Mouse (Mus musculus) neural tube, embryonic 12.5 days (tissue): ENCODE results near the gene Zfp74. TPM values are rescaled to one million over a fixed set of nuclear protein-coding genes. Genes with fewer than 3 reads are reported as not detected.

Experiments
- ATAC-seq: fragments of 200-750 bp; cut with Nextera tagmentation; 2 replicates; pipeline ENCODE4 v1.8.0; 2017; ENCODE audit warnings: low read depth, mild to moderate bottlenecking, moderate TSS enrichment, moderate library complexity; ENCODE audit not compliant: low FRiP score
- H3K27ac ChIP-seq: fragments of 300-500 bp; sonication (generic); 2 replicates; pipeline ENCODE4 v1.5.1; 2016
- H3K27me3 ChIP-seq: fragments of 300-500 bp; sonication (generic); replicated peaks from 2 replicates; pipeline ENCODE4 v1.6.1; 2016; ENCODE audit warnings: mild to moderate bottlenecking
- H3K36me3 ChIP-seq: fragments of 300-500 bp; sonication (generic); 2 replicates; pipeline ENCODE4 v1.6.1; 2016; ENCODE audit warnings: mild to moderate bottlenecking
- H3K4me1 ChIP-seq: fragments of 300-500 bp; sonication (generic); 2 replicates; pipeline ENCODE4 v1.6.1; 2016
- H3K4me2 ChIP-seq: fragments of 300-500 bp; sonication (generic); replicated peaks from 2 replicates; pipeline ENCODE4 v1.6.1; 2016; ENCODE audit warnings: mild to moderate bottlenecking
- H3K4me3 ChIP-seq: fragments of 300-500 bp; sonication (generic); 2 replicates; pipeline ENCODE4 v1.5.1; 2016
- H3K9ac ChIP-seq: fragments of 300-500 bp; sonication (generic); 2 replicates; pipeline ENCODE4 v1.6.1; 2016; ENCODE audit warnings: mild to moderate bottlenecking
- H3K9me3 ChIP-seq: fragments of 300-500 bp; sonication (generic); 2 replicates; pipeline ENCODE4 v1.6.1; 2016; ENCODE audit warnings: mild to moderate bottlenecking
- WGBS: fragments of 180-500 bp; shearing (Covaris S2); methylation state at CpG from one replicate; pipeline ENCODE4 v1.1.7; 2016; 5-methylcytosine and 5-hydroxymethylcytosine counted together
- polyA plus RNA-seq: library from polyadenylated mRNA; unstranded; fragments of >200 nt; fragmentation: Nextera tagmentation; extraction: Ambion mirVana; gene quantifications from 2 replicates; pipeline ENCODE4 v1.2.1, GENCODE M21; 2016

The Zfp74 gene
- polyA plus RNA-seq = 13.3 and 13.5 TPM in 2 replicates

- Histone ChIP-seq H3K4me1 (no peaks in the 10 kb centered on the region), H3K4me3 (peak within 1 kb of the TSS; percentile 68), H3K36me3 (peaks cover 12% of the 10 kb centered on the region; the same call in 1 of the 2 replicates), H3K4me2 (peak within 1 kb of the TSS; percentile 66), H3K9me3 (no peaks in the 10 kb centered on the region), H3K27me3 (no peaks in the 10 kb centered on the region), H3K9ac (peak within 1 kb of the TSS; percentile 82), H3K27ac (peak within 1 kb of the TSS; percentile 72)
- peak; percentile 90 for ATAC-seq
- WGBS = 2% methylated on average over 52 of the region's 52 CpGs
Measured at GRCm38 (mm10) chr7:29953513-29954401, at the start of gene Zfp74. TSS of gene Zfp74 (minus strand) at chr7:29954089.

- Histone ChIP-seq H3K4me1 (no peaks in the 10 kb centered on the region), H3K27me3 (no peaks in the 10 kb centered on the region), H3K9me3 (no peaks in the 10 kb centered on the region; the same call in 1 of the 2 replicates), H3K9ac (no peak overlapping the region), H3K27ac (no peak overlapping the region), H3K36me3 (peaks cover 57% of the 10 kb centered on the region), H3K4me3 (no peak overlapping the region), H3K4me2 (no peak overlapping the region)
- ATAC-seq = no peak
- WGBS = 87% methylated on average over 5 of the region's 5 CpGs
Measured at GRCm38 (mm10) chr7:30000601-30001000, 46.7 kb upstream of the Zfp74 start.

GRCm38 (mm10) chr7:29995134-29995533, 41.2 kb upstream of the Zfp74 start:
- H3K27ac ChIP-seq = no peak overlapping the region
- H3K27me3 ChIP-seq = no peaks in the 10 kb centered on the region
- 93% methylated on average over 8 of the region's 8 CpGs for WGBS
- H3K36me3 ChIP-seq = peaks cover 77% of the 10 kb centered on the region
- no peaks in the 10 kb centered on the region for H3K4me1 ChIP-seq
- H3K4me3 ChIP-seq = no peak overlapping the region
- no peak overlapping the region for H3K9ac ChIP-seq
- no peak for ATAC-seq
- no peak overlapping the region for H3K4me2 ChIP-seq
- H3K9me3 ChIP-seq = no peaks in the 10 kb centered on the region; the same call in 1 of the 2 replicates

- no peak overlapping the region for H3K27ac ChIP-seq
- peaks cover 67% of the 10 kb centered on the region for H3K36me3 ChIP-seq
Measured at GRCm38 (mm10) chr7:29993340-29993739, 39.5 kb upstream of the Zfp74 start.

GRCm38 (mm10) chr7:29992698-29993097, 38.8 kb upstream of the Zfp74 start:
- no peak overlapping the region for H3K27ac ChIP-seq
- ATAC-seq = no peak
- H3K9ac ChIP-seq = no peak overlapping the region
- no peak overlapping the region for H3K4me2 ChIP-seq
- no peak overlapping the region for H3K4me3 ChIP-seq
- WGBS = 98% methylated on average over 8 of the region's 8 CpGs
- H3K36me3 ChIP-seq = peaks cover 67% of the 10 kb centered on the region
- no peaks in the 10 kb centered on the region for H3K27me3 ChIP-seq
- no peaks in the 10 kb centered on the region for H3K4me1 ChIP-seq
- H3K9me3 ChIP-seq = no peaks in the 10 kb centered on the region

More at GRCm38 (mm10) chr7:29993340-29993739, 39.5 kb upstream of the Zfp74 start:
- Histone ChIP-seq H3K27me3 (no peaks in the 10 kb centered on the region), H3K9me3 (no peaks in the 10 kb centered on the region), H3K4me2 (no peak overlapping the region), H3K4me3 (no peak overlapping the region), H3K4me1 (no peaks in the 10 kb centered on the region), H3K9ac (no peak overlapping the region)
- ATAC-seq = no peak
- 97% methylated on average over 9 of the region's 9 CpGs for WGBS

GRCm38 (mm10) chr7:29989031-29989430, 35.1 kb upstream of the Zfp74 start:
- no peak overlapping the region for H3K4me2 ChIP-seq
- H3K36me3 ChIP-seq = peaks cover 53% of the 10 kb centered on the region
- no peak overlapping the region for H3K27ac ChIP-seq
- no peak for ATAC-seq
- no peak overlapping the region for H3K4me3 ChIP-seq
- 92% methylated on average over 11 of the region's 11 CpGs for WGBS
- H3K4me1 ChIP-seq = no peaks in the 10 kb centered on the region
- no peak overlapping the region for H3K9ac ChIP-seq
- no peaks in the 10 kb centered on the region for H3K9me3 ChIP-seq
- H3K27me3 ChIP-seq = no peaks in the 10 kb centered on the region

GRCm38 (mm10) chr7:29987551-29987950, 33.7 kb upstream of the Zfp74 start:
- 92% methylated on average over 5 of the region's 5 CpGs for whole genome bisulfite sequencing
- peaks cover 43% of the 10 kb centered on the region for H3K36me3 ChIP-seq
- ATAC-seq = no peak
- H3K27ac ChIP-seq = no peak overlapping the region
- no peak overlapping the region for H3K4me3 ChIP-seq
- no peaks in the 10 kb centered on the region for H3K27me3 ChIP-seq
- H3K4me2 ChIP-seq = no peak overlapping the region
- H3K4me1 ChIP-seq = 0 out of 2 replicates have a peak, but pooled peaks cover 6% of the 10 kb centered on the region
- no peaks in the 10 kb centered on the region for H3K9me3 ChIP-seq
- H3K9ac ChIP-seq = no peak overlapping the region

- Histone ChIP-seq H3K36me3 (peaks cover 32% of the 10 kb centered on the region), H3K4me1 (0 out of 2 replicates have a peak, but pooled peaks cover 6% of the 10 kb centered on the region), H3K27me3 (no peaks in the 10 kb centered on the region), H3K9ac (no peak overlapping the region), H3K9me3 (no peaks in the 10 kb centered on the region), H3K27ac (no peak overlapping the region), H3K4me2 (no peak overlapping the region), H3K4me3 (no peak overlapping the region)
- no peak for ATAC-seq
- 92% methylated on average over 8 of the region's 8 CpGs for WGBS
Measured at GRCm38 (mm10) chr7:29986101-29986500, 32.2 kb upstream of the Zfp74 start.

GRCm38 (mm10) chr7:29983690-29984380, 29.9 kb upstream of the Zfp74 start, which contains the start of gene Zfp568:
TSS of gene Zfp568 (plus strand) at chr7:29983955.
- WGBS = under 1% methylated on average over 62 of the region's 62 CpGs
- H3K4me2 ChIP-seq = peak within 1 kb of the TSS; percentile 65
- peak; percentile 96 for ATAC-seq
- no peaks in the 10 kb centered on the region for H3K27me3 ChIP-seq
- peak within 1 kb of the TSS; percentile 84 for H3K9ac ChIP-seq
- H3K9me3 ChIP-seq = no peaks in the 10 kb centered on the region
- 0 out of 2 replicates have a peak, but pooled peaks cover 6% of the 10 kb centered on the region for H3K4me1 ChIP-seq
- peaks cover 19% of the 10 kb centered on the region for H3K36me3 ChIP-seq
- peak within 1 kb of the TSS; percentile 87 for H3K27ac ChIP-seq
- peak within 1 kb of the TSS; percentile 81 for H3K4me3 ChIP-seq

GRCm38 (mm10) chr7:29983340-29983689, 29.4 kb upstream of the Zfp74 start:
- Histone ChIP-seq H3K27me3 (no peaks in the 10 kb centered on the region), H3K9me3 (no peaks in the 10 kb centered on the region), H3K9ac (peak overlapping the region; percentile 84), H3K27ac (peak overlapping the region; percentile 87), H3K36me3 (peaks cover 16% of the 10 kb centered on the region), H3K4me3 (peak overlapping the region; percentile 81), H3K4me2 (peak overlapping the region; percentile 65), H3K4me1 (0 out of 2 replicates have a peak, but pooled peaks cover 6% of the 10 kb centered on the region)
- WGBS = 3% methylated on average over 8 of the region's 8 CpGs
- no peak for ATAC-seq

- Histone ChIP-seq H3K36me3 (peaks cover 13% of the 10 kb centered on the region), H3K4me2 (peak overlapping the region; percentile 65), H3K4me3 (peak overlapping the region; percentile 81), H3K9ac (peak overlapping the region; percentile 84), H3K4me1 (0 out of 2 replicates have a peak, but pooled peaks cover 6% of the 10 kb centered on the region), H3K27me3 (no peaks in the 10 kb centered on the region), H3K27ac (peak overlapping the region; percentile 87; the same call in 1 of the 2 replicates), H3K9me3 (no peaks in the 10 kb centered on the region)
- ATAC-seq = peak; percentile 1; the same call in 1 of the 2 replicates
- WGBS = 18% methylated on average over 6 of the region's 6 CpGs
Measured at GRCm38 (mm10) chr7:29982931-29983330, 29.0 kb upstream of the Zfp74 start.

- no peak for ATAC-seq
- no peak overlapping the region for H3K27ac ChIP-seq
- H3K4me2 ChIP-seq = peak overlapping the region; percentile 65
- no peaks in the 10 kb centered on the region for H3K9me3 ChIP-seq
- 0 out of 2 replicates have a peak overlapping the region, but pooled peaks have one; percentile 84 for H3K9ac ChIP-seq
- H3K36me3 ChIP-seq = peaks cover 7% of the 10 kb centered on the region
- 91% methylated on average over 4 of the region's 4 CpGs for WGBS
- H3K4me1 ChIP-seq = 0 out of 2 replicates have a peak, but pooled peaks cover 6% of the 10 kb centered on the region
- no peak overlapping the region for H3K4me3 ChIP-seq
- no peaks in the 10 kb centered on the region for H3K27me3 ChIP-seq
Measured at GRCm38 (mm10) chr7:29982341-29982740, 28.5 kb upstream of the Zfp74 start.
